ENCODE assay signal across 15 mouse cellular contexts in genomic region chr3:139200324-139200723, GRCm38 (mm10). TPM values are rescaled to one million over a fixed set of nuclear protein-coding genes. Genes with fewer than 3 reads are reported as not detected.
"Had no signal": no experiment of that assay in that cellular context is flagged by ENCODE, and none has a peak within 500 bp of the region (broad histone marks: within the 10 kb centered on the region; RNA-seq: fewer than 3 reads in every experiment).

No protein-coding gene starts in this region.

- DNase-seq: kidney, adult 8-10 months; kidney, postnatal 25 days; lung, adult 18-20 months; thymus, postnatal 25 days had no signal

- H3K4me3 ChIP-seq: limb, embryonic 13.5 days; midbrain, embryonic 12.5 days; neural tube, embryonic 13.5 days had no signal

- H3K4me1 ChIP-seq: limb, embryonic 13.5 days; midbrain, embryonic 12.5 days had no signal

- H3K27ac ChIP-seq: limb, embryonic 13.5 days; liver, embryonic 14.5 days; midbrain, embryonic 12.5 days; neural tube, embryonic 13.5 days had no signal

RNA-seq across cellular contexts. Expression of gene Stpg2, which starts 5.2 kb away (rescaled TPM):
- total RNA-seq: liver, adult 2 months; megakaryocyte-erythroid progenitor cell, adult 5-6 weeks had no signal
- polyA plus RNA-seq: intestine, postnatal 0 days; kidney, embryonic 16.5 days; liver, adult 2 months; liver, embryonic 14.5 days; lung, embryonic 16.5 days; neural tube, embryonic 13.5 days; small intestine, adult 2 months; stomach, embryonic 16.5 days had no signal
